Mouse (Mus musculus): ENCODE measurements at regions not wholly inside any gene's neighbourhood (a gene's known extent, or its start where the extent isn't known, plus 50 kb on each side); places are given as distances from the start of the nearest gene placed in this dataset.

DNA sequence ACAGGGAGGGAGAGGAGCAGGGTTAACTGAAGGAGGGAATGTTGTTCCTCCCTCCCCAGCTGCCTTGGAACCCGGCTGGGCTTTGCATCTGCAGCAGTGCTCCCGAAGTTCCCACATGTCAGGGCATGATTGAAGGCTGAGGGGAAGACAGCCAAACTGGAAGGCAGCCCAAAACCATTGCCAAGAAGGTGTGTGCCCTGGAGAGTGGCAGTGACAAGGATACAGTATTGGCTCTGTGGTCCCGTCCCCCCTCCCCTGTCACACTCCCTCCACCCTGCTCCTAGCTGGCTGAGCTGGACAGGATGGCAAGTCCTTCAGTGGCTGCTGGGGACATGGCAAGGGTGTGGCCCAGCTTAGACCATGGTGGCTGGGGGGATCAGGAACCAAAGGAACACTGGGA lies 79.1 kb downstream of the Cyp26b1 start:
- Histone ChIP-seq H3K4me2 (ENCODE audit: low read depth) (no peak overlapping the region), H3K4me3 (ENCODE audit: low read depth, low read length) (no peak overlapping the region), H3K27ac (ENCODE audit: low read depth, low read length) (no peak overlapping the region), H3K27me3 (ENCODE audit: control insufficient read depth, insufficient read depth, low read length) (no peaks in the 10 kb centered on the region), H3K9ac (ENCODE audit: low read length) (no peak overlapping the region), H3K4me1 (ENCODE audit: control insufficient read depth, insufficient read depth, low read length) (no peaks in the 10 kb centered on the region), H3K36me3 (ENCODE audit: control insufficient read depth, insufficient read depth, low read length) (no peaks in the 10 kb centered on the region), H3K9me3 (ENCODE audit: control insufficient read depth, low read length) (no peaks in the 10 kb centered on the region)
- no peak for ATAC-seq (ENCODE audit: insufficient read depth, low FRiP score, low TSS enrichment)
- DNase-seq (ENCODE audit: low spot score) = no peak
- 39% methylated on average over 3 of the region's 3 CpGs for WGBS

DNA sequence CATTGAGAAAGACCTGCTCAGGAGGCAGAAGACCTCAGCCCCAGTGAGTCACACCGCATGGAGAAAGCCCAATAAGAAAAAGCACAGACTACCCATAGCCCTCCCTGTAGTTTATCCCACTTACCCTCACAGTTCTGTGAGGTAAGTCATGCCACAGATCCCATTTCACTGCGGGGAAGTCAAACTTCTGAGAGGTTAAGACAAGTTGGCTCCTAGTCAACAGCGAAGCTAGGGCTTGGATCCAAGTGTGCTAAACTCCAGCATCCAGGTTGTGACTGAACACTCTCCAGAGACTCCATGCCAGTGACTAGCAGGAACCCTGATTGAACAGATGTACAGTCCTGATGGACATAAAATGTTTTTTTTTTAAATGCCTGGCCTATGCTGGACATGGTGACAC lies 85.1 kb downstream of the Cyp26b1 start:
- Histone ChIP-seq H3K4me2 (ENCODE audit: low read depth) (no peak overlapping the region), H3K9me3 (ENCODE audit: control insufficient read depth, low read length) (no peaks in the 10 kb centered on the region), H3K4me1 (ENCODE audit: control insufficient read depth, insufficient read depth, low read length) (no peaks in the 10 kb centered on the region), H3K27me3 (ENCODE audit: control insufficient read depth, insufficient read depth, low read length) (no peaks in the 10 kb centered on the region), H3K36me3 (ENCODE audit: control insufficient read depth, insufficient read depth, low read length) (no peaks in the 10 kb centered on the region), H3K27ac (ENCODE audit: low read depth, low read length) (no peak overlapping the region), H3K4me3 (ENCODE audit: low read depth, low read length) (no peak overlapping the region), H3K9ac (ENCODE audit: low read length) (no peak overlapping the region)
- 91% methylated on average over 3 of the region's 3 CpGs for WGBS
- ATAC-seq (ENCODE audit: insufficient read depth, low FRiP score, low TSS enrichment) = no peak
- no peak for DNase-seq (ENCODE audit: low spot score)

DNA sequence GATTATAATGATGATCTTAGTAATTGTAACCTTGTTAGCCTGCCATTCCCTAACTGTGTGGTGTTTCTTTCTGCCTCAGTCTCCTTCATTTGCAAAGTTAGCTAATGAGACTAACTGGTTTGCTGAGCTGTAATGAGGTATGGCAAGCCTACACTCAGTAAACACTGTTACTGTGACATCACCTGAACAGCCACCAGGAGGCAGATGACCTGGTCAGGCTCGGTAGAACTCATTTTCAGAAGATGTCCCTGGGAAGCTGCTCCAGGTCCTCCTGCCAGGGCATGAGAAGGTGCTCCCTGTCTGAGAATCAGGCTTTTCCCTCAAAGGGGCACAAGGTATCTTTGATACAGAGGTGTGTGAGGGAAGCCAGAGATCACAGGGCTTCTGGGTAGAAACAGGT lies 87.0 kb downstream of the Cyp26b1 start:
- no peak for DNase-seq (ENCODE audit: low spot score)
- no peak for ATAC-seq (ENCODE audit: insufficient read depth, low FRiP score, low TSS enrichment)
- WGBS = 25% methylated on average over 1 of the region's 1 CpGs

GRCm38 (mm10) chr6:84500255-84500886 lies 93.3 kb downstream of the Cyp26b1 start:
- WGBS = 41% methylated on average over 13 of the region's 13 CpGs

More for the DNA sequence above, 87.0 kb downstream of the Cyp26b1 start:
- Histone ChIP-seq H3K4me2 (ENCODE audit: low read depth) (no peak overlapping the region), H3K9me3 (ENCODE audit: control insufficient read depth, low read length) (no peaks in the 10 kb centered on the region), H3K9ac (ENCODE audit: low read length) (no peak overlapping the region), H3K4me3 (ENCODE audit: low read depth, low read length) (no peak overlapping the region), H3K36me3 (ENCODE audit: control insufficient read depth, insufficient read depth, low read length) (no peaks in the 10 kb centered on the region), H3K4me1 (ENCODE audit: control insufficient read depth, insufficient read depth, low read length) (no peaks in the 10 kb centered on the region), H3K27ac (ENCODE audit: low read depth, low read length) (no peak overlapping the region), H3K27me3 (ENCODE audit: control insufficient read depth, insufficient read depth, low read length) (no peaks in the 10 kb centered on the region)

GRCm38 (mm10) chr6:84498076-84498475 lies 95.6 kb downstream of the Cyp26b1 start:
- H3K27ac ChIP-seq (ENCODE audit: low read depth, low read length) = no peak overlapping the region
- WGBS = 81% methylated on average over 9 of the region's 9 CpGs

More at GRCm38 (mm10) chr6:84500255-84500886, 93.3 kb downstream of the Cyp26b1 start:
- no peak for ATAC-seq (ENCODE audit: insufficient read depth, low FRiP score, low TSS enrichment)
- no peaks in the 10 kb centered on the region for H3K9me3 ChIP-seq (ENCODE audit: control insufficient read depth, low read length)
- no peak overlapping the region for H3K4me2 ChIP-seq (ENCODE audit: low read depth)
- H3K9ac ChIP-seq (ENCODE audit: low read length) = no peak overlapping the region
- H3K27me3 ChIP-seq (ENCODE audit: control insufficient read depth, insufficient read depth, low read length) = no peaks in the 10 kb centered on the region
- H3K36me3 ChIP-seq (ENCODE audit: control insufficient read depth, insufficient read depth, low read length) = no peaks in the 10 kb centered on the region
- H3K4me3 ChIP-seq (ENCODE audit: low read depth, low read length) = no peak overlapping the region
- DNase-seq (ENCODE audit: low spot score) = no peak
- no peaks in the 10 kb centered on the region for H3K4me1 ChIP-seq (ENCODE audit: control insufficient read depth, insufficient read depth, low read length)
- no peak overlapping the region for H3K27ac ChIP-seq (ENCODE audit: low read depth, low read length)

GRCm38 (mm10) chr6:84493676-84494075 lies 100.0 kb downstream of the Cyp26b1 start:
- ATAC-seq (ENCODE audit: insufficient read depth, low FRiP score, low TSS enrichment) (no peak), DNase-seq (ENCODE audit: low spot score) (no peak)
- Histone ChIP-seq H3K4me3 (ENCODE audit: low read depth, low read length) (no peak overlapping the region), H3K27me3 (ENCODE audit: control insufficient read depth, insufficient read depth, low read length) (no peaks in the 10 kb centered on the region), H3K27ac (ENCODE audit: low read depth, low read length) (no peak overlapping the region), H3K9ac (ENCODE audit: low read length) (no peak overlapping the region), H3K36me3 (ENCODE audit: control insufficient read depth, insufficient read depth, low read length) (no peaks in the 10 kb centered on the region), H3K9me3 (ENCODE audit: control insufficient read depth, low read length) (no peaks in the 10 kb centered on the region), H3K4me2 (ENCODE audit: low read depth) (no peak overlapping the region), H3K4me1 (ENCODE audit: control insufficient read depth, insufficient read depth, low read length) (no peaks in the 10 kb centered on the region)
- 89% methylated on average over 6 of the region's 6 CpGs for WGBS

More at GRCm38 (mm10) chr6:84498076-84498475, 95.6 kb downstream of the Cyp26b1 start:
- Histone ChIP-seq H3K36me3 (ENCODE audit: control insufficient read depth, insufficient read depth, low read length) (no peaks in the 10 kb centered on the region), H3K9ac (ENCODE audit: low read length) (no peak overlapping the region), H3K4me3 (ENCODE audit: low read depth, low read length) (no peak overlapping the region), H3K9me3 (ENCODE audit: control insufficient read depth, low read length) (no peaks in the 10 kb centered on the region), H3K4me1 (ENCODE audit: control insufficient read depth, insufficient read depth, low read length) (no peaks in the 10 kb centered on the region), H3K27me3 (ENCODE audit: control insufficient read depth, insufficient read depth, low read length) (no peaks in the 10 kb centered on the region), H3K4me2 (ENCODE audit: low read depth) (no peak overlapping the region)
- DNase-seq (ENCODE audit: low spot score) = no peak
- no peak for ATAC-seq (ENCODE audit: insufficient read depth, low FRiP score, low TSS enrichment)

DNA sequence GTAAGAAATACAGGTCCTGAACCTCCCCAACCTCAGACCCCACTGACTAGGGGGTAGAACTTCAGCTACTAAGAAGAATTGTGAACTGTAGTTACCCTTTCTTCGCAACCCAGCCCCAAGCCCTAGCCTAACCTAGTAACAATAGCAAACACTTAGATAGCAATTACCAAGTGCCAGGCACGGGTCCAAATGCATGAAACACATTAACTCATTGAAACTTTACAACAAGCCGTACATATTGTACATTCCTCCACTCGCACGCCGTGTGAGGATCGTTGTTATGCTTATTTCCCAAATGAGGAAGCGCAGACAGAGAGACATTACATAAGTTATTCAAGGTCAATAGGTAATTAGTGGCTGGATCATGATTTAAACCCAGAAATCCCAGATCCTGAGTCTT lies 100.5 kb downstream of the Cyp26b1 start:
- H3K4me2 ChIP-seq (ENCODE audit: low read depth) = no peak overlapping the region
- H3K9ac ChIP-seq (ENCODE audit: low read length) = no peak overlapping the region
- H3K4me3 ChIP-seq (ENCODE audit: low read depth, low read length) = no peak overlapping the region
- no peaks in the 10 kb centered on the region for H3K36me3 ChIP-seq (ENCODE audit: control insufficient read depth, insufficient read depth, low read length)
- WGBS = 88% methylated on average over 8 of the region's 8 CpGs
- DNase-seq (ENCODE audit: low spot score) (no peak), ATAC-seq (ENCODE audit: insufficient read depth, low FRiP score, low TSS enrichment) (no peak)
- H3K27me3 ChIP-seq (ENCODE audit: control insufficient read depth, insufficient read depth, low read length) = no peaks in the 10 kb centered on the region
- no peaks in the 10 kb centered on the region for H3K4me1 ChIP-seq (ENCODE audit: control insufficient read depth, insufficient read depth, low read length)
- no peaks in the 10 kb centered on the region for H3K9me3 ChIP-seq (ENCODE audit: control insufficient read depth, low read length)
- H3K27ac ChIP-seq (ENCODE audit: low read depth, low read length) = no peak overlapping the region

GRCm38 (mm10) chr6:84492594-84492993 lies 101.1 kb downstream of the Cyp26b1 start:
- no peak for ATAC-seq (ENCODE audit: insufficient read depth, low FRiP score, low TSS enrichment)
- Histone ChIP-seq H3K27me3 (ENCODE audit: control insufficient read depth, insufficient read depth, low read length) (no peaks in the 10 kb centered on the region), H3K9me3 (ENCODE audit: control insufficient read depth, low read length) (no peaks in the 10 kb centered on the region), H3K9ac (ENCODE audit: low read length) (no peak overlapping the region), H3K36me3 (ENCODE audit: control insufficient read depth, insufficient read depth, low read length) (no peaks in the 10 kb centered on the region), H3K4me2 (ENCODE audit: low read depth) (no peak overlapping the region), H3K4me3 (ENCODE audit: low read depth, low read length) (no peak overlapping the region), H3K27ac (ENCODE audit: low read depth, low read length) (no peak overlapping the region), H3K4me1 (ENCODE audit: control insufficient read depth, insufficient read depth, low read length) (no peaks in the 10 kb centered on the region)
- 87% methylated on average over 2 of the region's 2 CpGs for WGBS
- no peak for DNase-seq (ENCODE audit: low spot score)

GRCm38 (mm10) chr6:84491106-84491505 lies 102.6 kb downstream of the Cyp26b1 start:
- 81% methylated on average over 5 of the region's 5 CpGs for WGBS
- Histone ChIP-seq H3K27me3 (ENCODE audit: control insufficient read depth, insufficient read depth, low read length) (no peaks in the 10 kb centered on the region), H3K4me3 (ENCODE audit: low read depth, low read length) (no peak overlapping the region), H3K27ac (ENCODE audit: low read depth, low read length) (no peak overlapping the region), H3K36me3 (ENCODE audit: control insufficient read depth, insufficient read depth, low read length) (no peaks in the 10 kb centered on the region), H3K4me1 (ENCODE audit: control insufficient read depth, insufficient read depth, low read length) (no peaks in the 10 kb centered on the region), H3K9me3 (ENCODE audit: control insufficient read depth, low read length) (no peaks in the 10 kb centered on the region), H3K9ac (ENCODE audit: low read length) (no peak overlapping the region), H3K4me2 (ENCODE audit: low read depth) (no peak overlapping the region)
- ATAC-seq (ENCODE audit: insufficient read depth, low FRiP score, low TSS enrichment) (no peak), DNase-seq (ENCODE audit: low spot score) (no peak)
